Mouse (Mus musculus) forebrain, embryonic 10.5 days (tissue): ENCODE measurements around the gene Ptar1. TPM values are rescaled to one million over a fixed set of nuclear protein-coding genes. Genes with fewer than 3 reads are reported as not detected.
A peak's percentile ranks its signal among the peaks of the same experiment; 100 is the strongest.
"Not testable (repeated sequence)": the region's sequence is repeated elsewhere in the genome, so short reads cannot be mapped to it uniquely, and the experiment has no call there.

Source experiments
- DNase-seq: peaks from one replicate; pipeline ENCODE4 v3.0.0-alpha.2; 2017; ENCODE audit warnings: low spot score; ENCODE audit errors: extremely low spot score
- H3K27ac ChIP-seq: fragments of 300-500 bp; sonication (generic); 2 replicates; pipeline ENCODE4 v1.5.1; 2016; ENCODE audit warnings: mild to moderate bottlenecking
- H3K27me3 ChIP-seq: fragments of 300-500 bp; sonication (generic); 2 replicates; pipeline ENCODE4 v1.6.1; 2016; ENCODE audit warnings: mild to moderate bottlenecking; ENCODE audit not compliant: poor library complexity, severe bottlenecking
- H3K36me3 ChIP-seq: fragments of 300-500 bp; sonication (generic); replicated peaks from 2 replicates; pipeline ENCODE4 v1.6.1; 2016; ENCODE audit warnings: mild to moderate bottlenecking, moderate library complexity
- H3K4me1 ChIP-seq: fragments of 300-500 bp; sonication (generic); 2 replicates; pipeline ENCODE4 v1.6.1; 2016
- H3K4me3 ChIP-seq: fragments of 300-500 bp; sonication (generic); 2 replicates; pipeline ENCODE4 v1.5.1; 2016; ENCODE audit warnings: mild to moderate bottlenecking, moderate library complexity
- H3K9me3 ChIP-seq: fragments of 300-500 bp; sonication (generic); 2 replicates; pipeline ENCODE4 v1.6.1; 2016; ENCODE audit warnings: mild to moderate bottlenecking, moderate library complexity
- WGBS: fragments of 180-500 bp; shearing (Covaris S2); methylation state at CpG from one replicate; pipeline ENCODE4 v1.1.7; 2016; 5-methylcytosine and 5-hydroxymethylcytosine counted together
- polyA plus RNA-seq: library from polyadenylated mRNA; unstranded; fragments of >200 nt; fragmentation: Nextera tagmentation; extraction: Ambion mirVana; gene quantifications from 2 replicates; pipeline ENCODE4 v1.2.1, GENCODE M21; 2016

The Ptar1 gene
- 7.8 and 8.0 TPM in 2 replicates for polyA plus RNA-seq

- under 1% methylated on average over 93 of the region's 93 CpGs for WGBS
- peaks cover 40% of the 10 kb centered on the region for H3K4me1 ChIP-seq
- peak within 1 kb of the TSS; percentile 88 for H3K4me3 ChIP-seq
- no peaks in the 10 kb centered on the region for H3K27me3 ChIP-seq
- H3K36me3 ChIP-seq = peaks cover 8% of the 10 kb centered on the region; the same call in 1 of the 2 replicates
- DNase-seq = peak; percentile 88
- no peaks in the 10 kb centered on the region for H3K9me3 ChIP-seq
- H3K27ac ChIP-seq = peak within 1 kb of the TSS; percentile 99
These were observed at the start of gene Ptar1 for GRCm38 (mm10) chr19:23687296-23688021. Ptar1 (plus strand) TSS chr19:23687429.

DNA sequence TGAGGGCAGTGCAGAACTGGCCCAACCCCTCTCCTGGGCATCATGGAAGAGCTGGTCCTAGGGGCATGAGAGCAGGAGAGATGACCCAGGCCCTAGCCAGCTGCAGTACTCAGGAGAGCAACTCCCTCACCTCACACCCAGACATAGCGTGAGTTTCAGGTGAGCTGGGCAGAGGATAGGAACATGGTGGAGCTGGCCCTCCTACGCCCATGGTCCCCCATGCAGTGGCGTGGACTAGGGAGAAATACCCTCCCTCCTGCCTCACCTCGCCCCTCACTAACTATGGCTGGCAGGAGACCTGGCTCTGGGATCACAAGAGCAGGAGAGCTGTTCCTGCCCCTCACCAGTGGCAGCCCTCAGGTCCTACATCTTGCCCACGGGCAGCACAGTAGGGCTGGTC, 43.4 kb upstream of the Ptar1 start:
- Histone ChIP-seq H3K27ac (no peak overlapping the region), H3K27me3 (no peaks in the 10 kb centered on the region), H3K36me3 (no peaks in the 10 kb centered on the region), H3K4me3 (no peak overlapping the region), H3K9me3 (no peaks in the 10 kb centered on the region), H3K4me1 (no peaks in the 10 kb centered on the region)
- 88% methylated on average over 5 of the region's 5 CpGs for WGBS
- DNase-seq = no peak

DNA sequence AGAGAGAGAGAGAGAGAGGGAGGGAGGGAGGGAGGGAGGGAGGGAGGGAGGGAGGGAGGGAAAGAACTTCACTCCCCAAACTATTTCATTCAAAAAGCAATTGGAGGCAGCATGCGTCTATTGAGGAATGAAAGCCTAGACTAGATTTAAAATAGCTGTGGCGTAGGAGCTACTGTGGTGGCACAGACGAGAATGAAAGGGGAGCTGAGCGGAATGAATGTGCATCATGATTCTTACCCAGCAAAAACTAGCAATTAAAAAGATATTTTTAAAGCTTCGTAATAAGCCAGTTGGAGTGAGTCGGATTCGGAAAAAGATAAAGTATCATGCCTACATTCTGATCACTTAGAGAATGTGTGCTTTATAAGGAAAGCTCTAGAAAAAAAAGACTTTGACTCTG, 41.9 kb upstream of the Ptar1 start:
- Histone ChIP-seq H3K27me3 (no peaks in the 10 kb centered on the region), H3K9me3 (no peaks in the 10 kb centered on the region), H3K4me3 (no peak overlapping the region), H3K27ac (no peak overlapping the region), H3K36me3 (no peaks in the 10 kb centered on the region), H3K4me1 (no peaks in the 10 kb centered on the region)
- WGBS = 73% methylated on average over 7 of the region's 7 CpGs
- DNase-seq = no peak

DNA sequence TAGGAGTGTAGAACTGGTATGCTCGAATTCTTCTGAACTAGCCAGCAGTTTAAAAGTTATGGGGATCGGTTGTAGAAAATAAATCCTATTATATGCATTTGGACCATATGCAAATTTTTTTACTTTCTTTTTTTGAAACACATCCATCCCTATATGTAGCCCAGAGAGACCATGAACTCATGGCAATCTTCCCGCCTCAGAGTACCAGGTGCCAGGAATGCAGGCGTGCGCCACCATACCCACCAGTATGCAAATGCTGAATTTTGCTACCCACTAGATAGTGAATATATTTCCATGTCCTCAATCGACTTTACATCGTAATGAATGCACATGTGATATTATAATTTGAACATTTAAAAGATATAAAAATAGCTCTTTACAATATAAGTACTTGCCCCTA, 39.9 kb upstream of the Ptar1 start:
- Histone ChIP-seq H3K4me1 (peaks cover under 1% of the 10 kb centered on the region), H3K36me3 (no peaks in the 10 kb centered on the region), H3K27ac (no peak overlapping the region), H3K27me3 (peaks cover 13% of the 10 kb centered on the region), H3K4me3 (no peak overlapping the region), H3K9me3 (no peaks in the 10 kb centered on the region)
- 94% methylated on average over 7 of the region's 7 CpGs for WGBS
- no peak for DNase-seq

DNA sequence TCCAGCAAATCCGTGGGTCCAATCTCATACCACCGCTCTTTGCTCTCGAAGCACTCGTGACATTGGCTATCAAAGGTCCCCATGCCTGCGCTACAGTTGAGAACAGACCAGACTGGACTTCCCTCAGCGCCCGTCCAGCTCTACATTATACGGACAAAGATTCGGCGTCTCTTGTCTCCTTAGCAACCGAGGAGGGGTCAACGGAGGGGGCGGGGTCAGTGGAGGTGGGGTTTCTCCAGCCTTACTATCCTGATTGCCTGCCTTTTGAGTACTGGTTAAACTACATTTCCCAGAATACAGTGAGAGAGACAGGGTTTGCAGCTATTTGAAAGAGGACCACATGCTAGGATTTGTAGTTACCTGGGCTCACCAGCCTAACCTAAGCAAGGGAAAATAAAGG, 34.6 kb upstream of the Ptar1 start, which contains the start of gene 1700028P14Rik:
1700028P14Rik (minus strand) TSS at position 169 of the 400 bp plus-strand sequence.
- Histone ChIP-seq H3K27ac (no peak within 1 kb of the TSS), H3K4me1 (peaks cover 9% of the 10 kb centered on the region), H3K27me3 (peaks cover 14% of the 10 kb centered on the region), H3K9me3 (no peaks in the 10 kb centered on the region), H3K4me3 (peak within 1 kb of the TSS; percentile 41), H3K36me3 (no peaks in the 10 kb centered on the region)
- WGBS = 8% methylated on average over 13 of the region's 13 CpGs
- peak; percentile 67 for DNase-seq

DNA sequence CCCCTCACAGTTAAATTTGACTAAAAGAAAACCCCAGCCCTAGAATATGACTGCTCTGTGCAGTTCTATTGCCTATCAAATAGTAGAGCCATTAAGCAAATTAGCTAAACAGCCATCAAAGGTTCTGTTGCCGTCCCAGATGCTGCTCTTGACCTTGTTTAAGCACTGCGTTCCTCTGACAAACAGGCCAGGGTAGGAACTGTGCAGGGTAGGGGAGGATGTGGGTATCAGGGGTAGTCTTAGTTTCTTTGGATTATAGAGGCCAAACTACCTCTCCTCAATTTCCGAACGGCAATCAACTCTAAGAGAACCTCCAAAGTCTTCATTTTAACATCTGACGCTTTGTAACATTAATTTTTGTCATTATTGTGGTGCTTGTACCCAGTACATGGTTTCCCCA, 34.1 kb upstream of the Ptar1 start:
- Histone ChIP-seq H3K27ac (no peak overlapping the region), H3K27me3 (peaks cover 14% of the 10 kb centered on the region), H3K4me1 (peaks cover 9% of the 10 kb centered on the region), H3K9me3 (no peaks in the 10 kb centered on the region), H3K4me3 (0 out of 2 replicates have a peak overlapping the region, but pooled peaks have one; percentile 41), H3K36me3 (no peaks in the 10 kb centered on the region)
- no peak for DNase-seq
- 94% methylated on average over 5 of the region's 5 CpGs for WGBS

GRCm38 (mm10) chr19:23657261-23657932, 29.8 kb upstream of the Ptar1 start:
- Histone ChIP-seq H3K36me3 (no peaks in the 10 kb centered on the region), H3K27me3 (0 out of 2 replicates have a peak, but pooled peaks cover under 1% of the 10 kb centered on the region), H3K9me3 (no peaks in the 10 kb centered on the region), H3K4me1 (peaks cover 7% of the 10 kb centered on the region), H3K4me3 (no peak overlapping the region), H3K27ac (no peak overlapping the region)
- 74% methylated on average over 12 of the region's 12 CpGs for WGBS
- DNase-seq = no peak

- no peak for DNase-seq
- Histone ChIP-seq H3K4me3 (no peak overlapping the region), H3K36me3 (no peaks in the 10 kb centered on the region), H3K27ac (no peak overlapping the region), H3K4me1 (no peaks in the 10 kb centered on the region), H3K27me3 (no peaks in the 10 kb centered on the region), H3K9me3 (no peaks in the 10 kb centered on the region)
- 91% methylated on average over 4 of the region's 4 CpGs for WGBS
These were observed 28.9 kb upstream of the Ptar1 start for GRCm38 (mm10) chr19:23658350-23658749.

GRCm38 (mm10) chr19:23664083-23664482, 23.1 kb upstream of the Ptar1 start:
- H3K36me3 ChIP-seq = no peaks in the 10 kb centered on the region
- 90% methylated on average over 7 of the region's 7 CpGs for WGBS
- H3K27me3 ChIP-seq = no peaks in the 10 kb centered on the region

GRCm38 (mm10) chr19:23668142-23668655, 19.0 kb upstream of the Ptar1 start:
- WGBS = 73% methylated on average over 6 of the region's 6 CpGs
- H3K4me3 ChIP-seq = no peak overlapping the region
- H3K9me3 ChIP-seq = no peaks in the 10 kb centered on the region
- no peaks in the 10 kb centered on the region for H3K27me3 ChIP-seq
- no peaks in the 10 kb centered on the region for H3K36me3 ChIP-seq
- H3K4me1 ChIP-seq = peaks cover 4% of the 10 kb centered on the region; the same call in 1 of the 2 replicates
- no peak for DNase-seq
- H3K27ac ChIP-seq = no peak overlapping the region

More at GRCm38 (mm10) chr19:23664083-23664482, 23.1 kb upstream of the Ptar1 start:
- Histone ChIP-seq H3K4me1 (peaks cover 4% of the 10 kb centered on the region; the same call in 1 of the 2 replicates), H3K27ac (no peak overlapping the region), H3K4me3 (no peak overlapping the region), H3K9me3 (no peaks in the 10 kb centered on the region)
- DNase-seq = no peak

DNA sequence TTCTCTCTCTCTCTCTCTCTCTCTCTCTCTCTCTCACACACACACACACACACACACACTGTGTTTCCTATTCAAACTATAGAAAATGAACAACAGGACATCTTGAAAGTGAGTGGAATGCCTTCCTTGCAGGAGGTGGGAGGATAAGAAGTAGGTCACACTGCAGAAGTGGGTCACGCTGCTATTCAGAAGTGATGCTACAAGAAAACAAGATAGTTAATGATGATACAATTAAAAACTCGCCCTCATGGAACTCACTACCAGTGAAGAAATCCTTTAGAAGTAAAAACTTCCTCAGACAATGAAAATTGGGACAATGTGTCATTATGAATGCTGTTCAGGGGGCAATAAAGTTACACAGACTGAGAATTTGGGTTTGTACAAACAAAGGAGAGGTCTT, 14.2 kb upstream of the Ptar1 start:
- Histone ChIP-seq H3K4me3 (no peak overlapping the region), H3K36me3 (no peaks in the 10 kb centered on the region), H3K9me3 (peaks cover 4% of the 10 kb centered on the region; the same call in 1 of the 2 replicates), H3K4me1 (no peaks in the 10 kb centered on the region), H3K27ac (no peak overlapping the region), H3K27me3 (no peaks in the 10 kb centered on the region)
- no peak for DNase-seq
- WGBS = 67% methylated on average over 2 of the region's 2 CpGs

DNA sequence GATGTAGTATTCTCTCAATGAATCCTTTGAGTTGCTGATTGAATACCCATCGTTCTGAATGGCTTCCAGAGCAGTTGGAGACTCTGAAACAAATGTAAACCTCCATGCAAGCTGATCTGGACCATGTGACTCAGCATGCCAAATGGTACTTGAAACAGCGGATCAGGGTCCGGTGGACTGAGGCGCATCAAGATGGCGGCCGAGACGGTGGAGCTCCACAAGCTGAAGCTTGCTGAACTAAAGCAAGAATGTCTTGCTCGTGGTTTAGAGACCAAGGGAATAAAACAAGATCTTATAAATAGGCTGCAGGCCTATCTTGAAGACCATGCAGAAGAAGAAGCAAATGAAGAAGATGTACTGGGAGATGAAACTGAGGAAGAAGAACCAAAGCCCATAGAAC, 11.6 kb upstream of the Ptar1 start:
- not testable (repeated sequence) for DNase-seq

GRCm38 (mm10) chr19:23686962-23687295, 300 bp upstream of the Ptar1 start:
- DNase-seq = no peak
- H3K9me3 ChIP-seq = no peaks in the 10 kb centered on the region
- H3K36me3 ChIP-seq = peaks cover 8% of the 10 kb centered on the region; the same call in 1 of the 2 replicates
- H3K4me1 ChIP-seq = peaks cover 35% of the 10 kb centered on the region
- peak overlapping the region; percentile 99 for H3K27ac ChIP-seq
- no peaks in the 10 kb centered on the region for H3K27me3 ChIP-seq
- under 1% methylated on average over 14 of the region's 14 CpGs for WGBS
- peak overlapping the region; percentile 88 for H3K4me3 ChIP-seq

More for the DNA sequence above, 11.6 kb upstream of the Ptar1 start:
- not testable (repeated sequence) for H3K36me3 ChIP-seq, H3K4me1 ChIP-seq, H3K4me3 ChIP-seq, H3K27ac ChIP-seq, H3K9me3 ChIP-seq, H3K27me3 ChIP-seq
- 90% methylated on average over 8 of the region's 8 CpGs for WGBS
